Mouse (Mus musculus) midbrain, postnatal 0 days (tissue): ENCODE measurements around the gene Sept3. TPM values are rescaled to one million over a fixed set of nuclear protein-coding genes. Genes with fewer than 3 reads are reported as not detected.

ENCODE experiments used
- ATAC-seq: fragments of 200-750 bp; cut with Nextera tagmentation; 2 replicates; pipeline ENCODE4 v1.8.0; 2017; ENCODE audit warnings: moderate number of reproducible peaks, mild to moderate bottlenecking, moderate TSS enrichment, moderate library complexity; ENCODE audit not compliant: low FRiP score
- DNase-seq: peaks from one replicate; pipeline ENCODE4 v3.0.0-alpha.2; 2015; ENCODE audit warnings: low spot score
- H3K27ac ChIP-seq: fragments of 300-500 bp; sonication (generic); 2 replicates; pipeline ENCODE4 v1.5.1; 2014; ENCODE audit warnings: low read depth, mild to moderate bottlenecking, low read length, mixed read lengths
- H3K27me3 ChIP-seq: fragments of 300-500 bp; sonication (generic); 2 replicates; pipeline ENCODE4 v1.6.1; 2014; ENCODE audit warnings: low read length, control low read depth, mixed read lengths; ENCODE audit not compliant: insufficient read depth
- H3K36me3 ChIP-seq: fragments of 300-500 bp; sonication (generic); 2 replicates; pipeline ENCODE4 v1.6.1; 2014; ENCODE audit warnings: low read length, control low read depth, mixed read lengths; ENCODE audit not compliant: insufficient read depth
- H3K4me1 ChIP-seq: fragments of 300-500 bp; sonication (generic); 2 replicates; pipeline ENCODE4 v1.6.1; 2014; ENCODE audit warnings: mild to moderate bottlenecking, control low read depth, antibody characterized with exemption, low read length, mixed read lengths; ENCODE audit not compliant: insufficient read depth
- H3K4me2 ChIP-seq: fragments of 300-500 bp; sonication (generic); 2 replicates; pipeline ENCODE4 v1.6.1; 2014; ENCODE audit warnings: low read depth, mild to moderate bottlenecking, low read length, mixed read lengths; ENCODE audit not compliant: poor library complexity, severe bottlenecking
- H3K4me3 ChIP-seq: fragments of 300-500 bp; sonication (generic); 2 replicates; pipeline ENCODE4 v1.5.1; 2014; ENCODE audit warnings: low read depth, mild to moderate bottlenecking, low read length, moderate library complexity
- H3K9ac ChIP-seq: fragments of 300-500 bp; sonication (generic); replicated peaks from 2 replicates; pipeline ENCODE4 v1.6.1; 2014; ENCODE audit warnings: mild to moderate bottlenecking, low read length, moderate library complexity, mixed read lengths; ENCODE audit not compliant: poor library complexity, severe bottlenecking
- H3K9me3 ChIP-seq: fragments of 300-500 bp; sonication (generic); 2 replicates; pipeline ENCODE4 v1.6.1; 2016; ENCODE audit warnings: low read length, control low read depth
- CTCF ChIP-seq: IDR thresholded peaks from 2 replicates; pipeline ENCODE4 v1.5.1; 2016; ENCODE audit warnings: antibody characterized with exemption, mild to moderate bottlenecking
- WGBS: fragments of 180-500 bp; shearing (Covaris S2); extraction: QIAGEN DNeasy Blood & Tissue Kit; methylation state at CpG from one replicate; pipeline ENCODE4 v1.1.7; 2014; 5-methylcytosine and 5-hydroxymethylcytosine counted together
- polyA plus RNA-seq: library from polyadenylated mRNA; unstranded; fragments of >200 nt; fragmentation: Nextera tagmentation; extraction: Ambion mirVana; gene quantifications from 2 replicates; pipeline ENCODE4 v1.2.1, GENCODE M21; 2015
- total RNA-seq: library from RNA; depleted of rRNA; stranded (reverse); fragments of >200 nt; gene quantifications from 2 replicates; pipeline ENCODE4 v1.2.3, GENCODE M21; 2014

The Sept3 gene
- total and polyA plus RNA-seq, 2 experiments from 2014 or later: 404 to 480 TPM

GRCm38 (mm10) chr15:82339150-82339549 lies 64.5 kb downstream of the Sept3 start:
- DNase-seq: no peak
- Histone ChIP-seq H3K27me3 (peaks cover 9% of the 10 kb centered on the region; the same call in 1 of the 2 replicates), H3K4me3 (peak overlapping the region; percentile 43), H3K4me1 (peaks cover 7% of the 10 kb centered on the region), H3K9ac (no peak overlapping the region), H3K36me3 (peaks cover 15% of the 10 kb centered on the region; the same call in 1 of the 2 replicates), H3K27ac (no peak overlapping the region), H3K9me3 (no peaks in the 10 kb centered on the region), H3K4me2 (peak overlapping the region; percentile 60)
- WGBS: 56% methylated on average over 10 of the region's 10 CpGs
- no peak for TF ChIP-seq CTCF
- no peak for ATAC-seq

- no peak for TF ChIP-seq CTCF
- WGBS: 82% methylated on average over 8 of the region's 8 CpGs
- no peaks in the 10 kb centered on the region for H3K9me3 ChIP-seq
- ATAC-seq: no peak
- H3K9ac ChIP-seq: no peak overlapping the region
- 0 out of 2 replicates have a peak, but pooled peaks cover 11% of the 10 kb centered on the region for H3K36me3 ChIP-seq
- no peak for DNase-seq
- H3K27me3 ChIP-seq: peaks cover 9% of the 10 kb centered on the region; the same call in 1 of the 2 replicates
- no peak overlapping the region for H3K27ac ChIP-seq
- no peak overlapping the region for H3K4me2 ChIP-seq
- peaks cover 7% of the 10 kb centered on the region for H3K4me1 ChIP-seq
- no peak overlapping the region for H3K4me3 ChIP-seq
These were observed 65.1 kb downstream of the Sept3 start for GRCm38 (mm10) chr15:82339634-82340254.

DNA sequence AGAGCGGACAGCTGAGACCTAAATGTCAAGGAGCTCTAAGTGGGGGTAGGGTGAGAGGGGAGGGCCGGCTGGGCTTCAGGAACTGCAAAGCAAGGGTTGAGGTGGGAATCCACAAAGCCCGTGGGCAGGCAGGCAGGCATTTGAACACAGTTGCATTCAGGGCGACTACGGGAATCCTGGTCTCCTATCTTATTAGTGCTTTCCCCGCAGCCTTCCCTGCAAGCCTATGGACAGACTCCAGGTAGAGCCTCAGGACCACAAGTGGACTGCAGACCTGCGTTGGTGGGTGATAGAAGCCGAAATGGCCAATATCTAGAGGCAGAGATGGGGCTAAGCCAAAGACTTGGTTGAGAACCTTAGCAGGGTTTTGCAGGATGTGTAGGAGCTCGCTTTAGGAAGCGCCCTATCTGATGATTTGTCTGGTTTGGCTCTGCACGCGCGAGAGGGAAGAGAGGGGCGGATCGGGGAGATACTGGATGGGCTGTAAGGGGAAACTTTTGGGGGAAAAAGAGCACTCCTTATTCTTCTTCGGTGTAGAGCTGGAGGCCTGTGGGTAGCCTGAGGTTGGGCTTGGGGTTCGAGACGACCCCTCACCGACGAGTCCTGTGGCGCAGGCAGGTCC lies 65.8 kb downstream of the Sept3 start:
- Histone ChIP-seq H3K4me3 (no peak overlapping the region; the same call in 1 of the 2 replicates), H3K9ac (0 out of 2 replicates have a peak overlapping the region, but pooled peaks have one; percentile 29), H3K27me3 (peaks cover 9% of the 10 kb centered on the region; the same call in 1 of the 2 replicates), H3K4me2 (peak overlapping the region; percentile 43), H3K4me1 (peaks cover 7% of the 10 kb centered on the region), H3K9me3 (no peaks in the 10 kb centered on the region), H3K36me3 (0 out of 2 replicates have a peak, but pooled peaks cover 4% of the 10 kb centered on the region), H3K27ac (no peak overlapping the region)
- no peak for TF ChIP-seq CTCF
- DNase-seq (no peak), ATAC-seq (no peak)
- 47% methylated on average over 21 of the region's 21 CpGs for WGBS

GRCm38 (mm10) chr15:82341036-82341501 lies 66.4 kb downstream of the Sept3 start:
- no peak for ATAC-seq
- no peak for TF ChIP-seq CTCF
- WGBS: 4% methylated on average over 40 of the region's 40 CpGs
- no peaks in the 10 kb centered on the region for H3K9me3 ChIP-seq
- peak overlapping the region; percentile 13; the same call in 1 of the 2 replicates for H3K4me3 ChIP-seq
- no peaks in the 10 kb centered on the region for H3K36me3 ChIP-seq
- DNase-seq: no peak
- no peak overlapping the region for H3K27ac ChIP-seq
- H3K27me3 ChIP-seq: peaks cover 9% of the 10 kb centered on the region; the same call in 1 of the 2 replicates
- peaks cover 7% of the 10 kb centered on the region for H3K4me1 ChIP-seq
- peak overlapping the region; percentile 43 for H3K4me2 ChIP-seq
- peak overlapping the region; percentile 29; the same call in 1 of the 2 replicates for H3K9ac ChIP-seq

- Histone ChIP-seq H3K9me3 (no peaks in the 10 kb centered on the region), H3K4me2 (peak overlapping the region; percentile 43; the same call in 1 of the 2 replicates), H3K4me1 (peaks cover 8% of the 10 kb centered on the region), H3K4me3 (no peak overlapping the region), H3K27me3 (peaks cover 9% of the 10 kb centered on the region; the same call in 1 of the 2 replicates), H3K27ac (no peak overlapping the region), H3K36me3 (no peaks in the 10 kb centered on the region), H3K9ac (no peak overlapping the region)
- DNase-seq (no peak), ATAC-seq (no peak)
- WGBS: 69% methylated on average over 15 of the region's 15 CpGs
- TF ChIP-seq CTCF: no peak
These were observed 67.2 kb downstream of the Sept3 start for GRCm38 (mm10) chr15:82341675-82342542.
